Mouse (Mus musculus) cerebellum, adult 18-20 months (tissue): Measurements from ENCODE around the gene Igf1.

ENCODE experiments used
- DNase-seq, 2 experiments: peaks; one replicate each; pipeline ENCODE4 v3.0.0; 2021

Gene Igf1

GRCm38 (mm10) chr10:87861104-87861455 is 3.0 kb downstream of the Igf1 start:
- DNase-seq = no peak

DNA sequence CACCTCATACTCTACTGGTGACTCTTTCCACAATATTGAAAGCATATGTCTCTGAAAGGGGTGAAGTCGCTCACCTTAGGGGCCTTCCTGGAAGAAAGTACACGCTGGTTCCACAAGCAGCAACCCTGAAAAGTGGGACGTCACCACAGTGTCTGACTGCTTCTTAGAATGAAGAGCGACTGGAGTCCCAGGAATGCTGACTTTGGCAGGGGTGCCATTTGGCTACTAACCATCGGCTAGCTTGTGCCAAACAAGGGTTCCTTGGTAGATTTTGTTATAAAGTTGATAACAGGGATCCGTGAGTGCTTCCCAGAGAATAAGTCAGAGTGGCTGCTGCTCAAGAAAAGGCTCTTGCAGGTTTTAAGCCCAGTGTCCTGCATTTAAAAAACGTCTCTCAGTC is 4.8 kb downstream of the Igf1 start:
- DNase-seq = no peak

GRCm38 (mm10) chr10:87863326-87863725 is 5.3 kb downstream of the Igf1 start:
- no peak for DNase-seq

DNA sequence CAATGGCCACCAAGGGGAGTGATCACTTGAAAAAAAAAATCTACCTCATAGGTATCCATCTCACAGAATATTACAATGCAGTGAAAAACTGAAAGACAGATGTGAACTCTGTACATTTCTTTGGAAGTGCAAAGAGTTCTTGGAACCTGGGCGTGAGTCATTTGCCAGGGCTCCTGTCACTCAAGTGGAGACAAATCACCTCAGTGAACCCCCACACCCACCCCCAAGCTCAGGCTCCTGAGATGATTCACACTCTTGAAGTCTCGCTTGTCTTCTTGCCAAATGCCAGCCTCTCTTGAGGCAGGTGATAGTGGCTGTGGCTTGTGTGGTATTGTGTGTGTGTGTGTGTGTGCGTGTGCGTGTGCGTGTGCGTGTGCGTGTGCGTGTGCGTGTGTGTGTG is 7.6 kb downstream of the Igf1 start:
- DNase-seq = no peak

DNA sequence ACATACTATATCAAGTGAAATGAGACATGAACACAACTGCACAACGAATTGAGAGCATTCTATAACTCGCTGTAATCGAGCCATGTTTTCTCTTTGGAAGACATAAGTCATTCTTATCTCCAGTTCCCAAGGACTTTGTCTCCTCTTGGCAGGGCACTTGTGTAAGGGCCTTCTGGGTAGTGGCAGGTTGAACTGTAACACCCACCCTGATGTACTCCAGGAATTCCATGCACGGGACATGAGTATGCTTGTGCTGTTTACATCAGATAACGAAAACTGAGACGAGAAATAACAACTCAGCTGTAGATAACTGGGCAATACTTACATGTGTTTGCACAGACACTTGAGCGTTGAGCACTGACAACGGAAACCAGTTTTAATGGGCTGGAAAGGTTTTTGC is 8.4 kb downstream of the Igf1 start:
- no peak for DNase-seq

DNA sequence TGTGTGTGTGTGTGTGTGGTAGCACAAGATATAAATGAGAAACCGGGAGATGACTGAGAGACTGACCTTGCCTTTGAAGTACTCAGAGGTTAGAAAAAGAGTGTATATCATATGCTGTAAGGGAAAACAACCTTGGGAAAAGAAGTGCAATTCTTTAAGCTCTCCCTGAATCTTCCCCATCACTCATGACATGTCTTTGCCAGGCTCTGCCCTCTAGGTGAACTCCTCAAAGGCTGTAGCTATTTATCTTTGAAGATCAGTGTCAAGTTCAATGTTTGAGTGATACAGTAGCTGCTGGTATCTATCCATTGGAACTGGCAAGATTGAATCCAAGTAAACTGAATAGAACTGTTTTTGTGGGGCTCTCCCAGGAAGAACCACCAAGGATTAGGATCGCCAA is 9.2 kb downstream of the Igf1 start:
- no peak for DNase-seq

GRCm38 (mm10) chr10:87867631-87868030 is 9.6 kb downstream of the Igf1 start:
- no peak for DNase-seq

- DNase-seq = no peak
Observed at GRCm38 (mm10) chr10:87868349-87869053, 10.4 kb downstream of the Igf1 start.

DNA sequence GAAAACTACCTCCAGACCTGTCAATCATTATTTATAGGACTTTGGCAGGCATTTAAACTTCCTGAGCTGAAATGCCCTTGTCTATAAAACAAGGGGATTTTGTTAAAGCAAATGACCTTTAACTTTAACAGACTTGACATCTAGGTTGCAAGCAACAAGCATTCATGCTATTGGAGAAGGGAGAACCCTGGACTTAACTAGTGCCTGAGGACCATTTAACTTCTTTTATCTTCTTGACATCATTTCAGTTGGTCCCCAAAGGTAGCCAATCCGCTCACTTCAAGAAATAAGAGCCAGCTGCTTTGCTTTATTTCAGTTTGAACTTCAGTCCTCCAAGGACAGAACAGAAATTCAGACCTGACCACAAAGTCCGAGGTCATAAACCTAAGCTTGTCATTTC is 11.1 kb downstream of the Igf1 start:
- DNase-seq = no peak

DNA sequence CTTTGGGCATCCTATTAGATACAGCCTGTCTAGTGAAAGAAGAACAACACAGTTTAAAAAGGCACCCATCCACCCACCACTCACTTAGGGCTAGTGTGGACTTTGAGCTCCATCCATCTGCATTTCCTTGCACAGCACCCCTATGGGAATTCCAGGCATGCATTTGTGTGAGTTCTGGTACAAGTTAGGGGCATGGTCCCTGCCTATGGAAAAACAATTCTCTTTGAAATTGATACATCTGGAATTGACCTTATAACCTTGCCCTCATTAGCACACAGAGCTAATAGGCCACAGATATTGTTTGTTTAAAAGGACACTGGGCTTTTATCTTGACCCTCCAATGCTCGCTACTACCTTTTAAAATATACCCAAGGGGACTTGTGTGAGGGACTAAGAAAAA is 11.6 kb downstream of the Igf1 start:
- DNase-seq = no peak

GRCm38 (mm10) chr10:87871863-87872647 is 14.0 kb downstream of the Igf1 start:
- no peak for DNase-seq

DNA sequence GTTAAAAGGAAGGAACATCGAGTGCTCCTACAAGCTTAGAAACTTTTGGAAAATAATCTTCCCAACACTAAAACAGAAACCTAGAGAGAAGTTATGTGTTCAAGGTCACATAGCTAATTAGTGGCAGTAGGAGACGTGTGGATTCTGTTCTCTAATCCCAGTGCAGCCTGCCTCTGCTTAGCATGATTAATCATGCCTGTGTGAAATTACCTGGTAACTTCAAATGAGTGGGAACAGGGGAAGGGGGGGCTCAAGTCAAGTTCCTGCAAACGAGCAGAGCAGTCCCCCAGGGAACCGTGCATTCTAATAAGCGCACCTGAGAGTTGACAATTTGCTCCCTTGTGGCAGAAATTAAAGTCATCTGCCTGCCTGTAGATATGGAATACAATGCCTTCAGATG is 14.8 kb downstream of the Igf1 start:
- no peak for DNase-seq

DNA sequence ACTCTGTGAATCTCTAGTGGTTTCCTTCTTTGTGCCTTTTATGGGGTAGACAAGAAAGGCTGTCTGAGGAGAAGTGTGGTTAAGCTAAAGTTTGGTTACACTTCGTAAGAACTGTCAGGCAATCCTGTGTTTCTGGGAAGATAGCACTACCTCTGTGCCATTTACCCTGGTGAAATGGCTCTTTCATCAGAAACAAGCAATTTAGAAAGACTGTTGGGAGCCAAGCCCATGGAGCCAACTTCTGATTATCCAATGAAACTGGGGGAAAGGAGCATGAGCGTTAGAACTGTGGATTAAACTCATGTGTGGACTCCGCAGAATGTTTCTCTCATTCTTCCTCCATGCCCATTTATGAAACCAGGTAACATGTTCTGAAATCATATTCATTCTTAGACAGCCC is 15.5 kb downstream of the Igf1 start:
- no peak for DNase-seq

DNA sequence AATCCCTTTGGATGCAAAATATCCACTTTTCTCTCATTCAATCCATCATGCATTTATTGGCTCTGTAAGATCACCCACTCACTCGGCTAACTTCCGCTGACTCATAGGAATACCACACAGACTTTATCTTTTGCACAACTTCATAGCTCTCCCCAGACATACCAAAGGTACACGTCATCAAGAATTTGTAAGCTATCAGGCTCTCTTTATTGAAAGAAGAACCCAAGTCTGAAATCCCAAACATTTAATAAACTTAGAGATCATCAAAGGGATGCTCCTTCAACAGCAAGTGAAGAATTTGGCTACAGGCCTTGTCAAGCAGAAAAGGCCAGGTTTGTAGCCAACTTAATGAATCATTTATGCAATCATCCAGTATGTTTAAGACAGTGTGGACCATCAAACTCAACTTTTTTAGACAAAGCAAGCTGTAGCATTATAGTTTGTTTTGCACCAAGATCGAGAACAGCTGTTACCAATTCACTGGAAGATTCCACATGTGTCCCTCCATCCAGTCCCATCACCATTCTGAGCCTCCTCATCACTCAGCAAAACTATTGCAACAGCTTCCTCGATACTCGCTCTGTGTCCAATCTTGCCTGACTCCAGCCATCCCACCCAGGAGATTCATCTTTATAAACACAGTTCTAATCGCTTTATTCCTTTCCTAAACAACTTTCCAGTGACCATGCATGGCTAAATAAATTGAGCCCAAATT is 22.2 kb downstream of the Igf1 start:
- no peak for DNase-seq

GRCm38 (mm10) chr10:87885326-87886040 is 27.4 kb downstream of the Igf1 start:
- DNase-seq = no peak

- no peak for DNase-seq
Observed at GRCm38 (mm10) chr10:87889850-87890249, 31.8 kb downstream of the Igf1 start.

GRCm38 (mm10) chr10:87892256-87892655 is 34.2 kb downstream of the Igf1 start:
- DNase-seq = no peak

DNA sequence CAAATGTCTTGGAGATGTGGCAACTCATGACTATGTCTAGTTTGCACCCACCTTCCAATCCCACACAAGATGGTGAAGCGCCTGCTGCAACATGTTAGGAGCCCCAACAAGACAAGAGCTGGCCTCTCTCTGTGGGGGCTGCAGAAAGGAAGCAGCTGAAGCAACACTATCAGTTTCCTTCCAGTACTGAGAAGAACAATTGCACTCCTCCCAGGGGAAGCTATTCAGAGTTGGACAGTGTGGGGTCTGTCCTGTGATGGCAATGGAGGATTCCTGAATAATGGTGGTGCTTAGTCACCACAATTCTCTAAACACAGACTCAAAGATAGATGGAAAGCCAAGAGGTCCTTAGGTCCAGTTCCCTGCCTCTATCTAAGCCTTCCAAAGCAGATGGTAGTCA is 35.2 kb downstream of the Igf1 start:
- no peak for DNase-seq

DNA sequence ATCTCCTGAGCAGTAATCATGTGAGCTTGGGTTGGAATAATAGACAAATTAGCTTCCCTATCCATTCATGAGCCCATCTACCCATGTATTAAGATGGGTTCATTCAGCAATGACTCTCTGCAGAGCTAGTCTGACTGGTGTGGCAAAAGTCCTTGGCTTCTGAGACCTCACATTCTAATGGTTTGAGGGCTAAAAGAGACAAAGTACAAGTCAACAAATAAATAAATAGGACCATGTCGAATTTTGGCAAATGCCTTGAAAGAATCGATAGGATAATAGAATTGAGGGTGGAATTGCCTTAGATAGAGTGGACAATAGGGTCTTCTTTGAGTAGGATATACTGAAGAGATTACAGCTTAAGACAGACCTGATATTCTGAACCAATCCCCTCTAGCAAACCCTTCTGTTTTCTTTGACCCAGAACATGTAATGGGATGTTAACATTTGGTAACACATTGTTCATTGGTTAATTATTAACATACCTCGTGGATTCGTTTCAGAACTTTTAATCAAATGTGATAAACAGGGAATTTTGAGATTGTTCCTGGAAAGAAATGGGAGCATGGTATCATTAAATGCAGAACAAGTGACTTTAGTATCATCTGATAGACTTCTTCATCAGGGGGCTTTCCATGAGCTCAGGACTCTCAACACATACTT is 36.5 kb downstream of the Igf1 start:
- DNase-seq = no peak

GRCm38 (mm10) chr10:87895351-87895750 is 37.3 kb downstream of the Igf1 start:
- no peak for DNase-seq

GRCm38 (mm10) chr10:87897331-87897730 is 39.3 kb downstream of the Igf1 start:
- no peak for DNase-seq

DNA sequence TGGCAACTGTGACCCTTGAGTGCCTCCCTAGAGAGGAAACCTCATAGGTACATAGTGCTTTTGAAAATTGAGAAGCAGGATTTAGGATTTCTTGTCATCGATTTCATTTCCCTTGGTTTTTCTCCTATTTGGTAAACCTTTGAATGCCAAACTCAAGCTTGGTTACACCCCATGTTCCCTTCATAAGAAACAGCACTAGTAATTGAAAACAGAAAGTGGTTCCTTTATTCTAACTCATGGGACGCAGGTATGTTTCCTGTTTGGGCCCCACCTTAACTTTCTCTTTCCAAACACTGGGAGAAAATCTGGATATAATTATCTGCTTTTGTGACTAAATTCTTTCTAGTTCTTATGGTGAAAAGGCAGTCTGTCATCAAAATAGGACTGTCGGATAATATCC is 40.8 kb downstream of the Igf1 start:
- DNase-seq = no peak

DNA sequence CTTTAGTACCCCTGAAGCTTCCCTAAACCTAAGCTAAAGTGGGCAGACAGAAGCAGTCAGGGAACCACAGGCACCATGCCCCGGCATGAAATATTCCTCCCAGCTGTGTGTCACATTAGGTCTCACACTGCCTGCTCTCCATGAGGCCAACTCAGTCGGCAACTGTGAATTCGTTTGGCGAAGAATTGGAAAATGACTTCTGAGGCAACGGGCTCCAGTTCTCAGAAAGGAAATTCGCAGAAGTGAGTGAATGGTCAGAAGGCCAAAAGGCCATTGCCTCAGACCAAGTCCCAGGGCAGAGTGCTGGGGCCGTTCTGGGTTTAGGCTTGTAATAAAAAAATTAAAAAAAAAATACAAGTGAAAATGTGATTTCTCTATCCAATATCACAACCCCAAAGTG is 43.9 kb downstream of the Igf1 start:
- no peak for DNase-seq
